Mouse (Mus musculus) induced T-regulatory cell, adult 2 months (primary cell): ENCODE measurements at regions not wholly inside any gene's neighbourhood (a gene's known extent, or its start where the extent isn't known, plus 50 kb on each side); places are given as distances from the start of the nearest gene placed in this dataset.

Experiments used
- DNase-seq: peaks from one replicate; pipeline ENCODE4 v3.0.0-alpha.2; 2012; ENCODE audit warnings: low read depth

DNA sequence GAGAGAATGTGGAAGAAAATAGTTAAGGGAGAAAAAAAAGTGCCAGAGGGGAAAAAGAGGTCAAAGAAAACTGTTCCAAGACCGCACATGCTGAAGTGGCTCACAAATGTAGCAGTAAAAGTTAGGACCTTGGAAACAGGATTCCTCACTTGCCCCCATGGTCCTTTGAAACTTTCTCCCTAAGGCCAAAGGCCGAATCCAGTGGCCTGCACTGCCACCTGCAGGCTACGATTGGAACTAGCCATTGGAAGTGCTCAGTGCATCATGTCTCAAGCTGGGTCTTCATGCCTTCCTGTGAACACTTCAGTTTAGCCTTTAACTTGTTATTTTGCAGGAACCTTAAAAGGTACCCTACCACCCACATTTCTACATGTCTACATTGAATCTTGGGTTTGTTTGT, 56.3 kb upstream of the Mctp2 start:
- DNase-seq, result peak; percentile 65

GRCm38 (mm10) chr7:72391323-72391722, 84.9 kb upstream of the Mctp2 start:
- peak; percentile 30 for DNase-seq

- DNase-seq, result peak; percentile 32
Measured at GRCm38 (mm10) chr7:72400056-72400455, 93.6 kb upstream of the Mctp2 start.

DNA sequence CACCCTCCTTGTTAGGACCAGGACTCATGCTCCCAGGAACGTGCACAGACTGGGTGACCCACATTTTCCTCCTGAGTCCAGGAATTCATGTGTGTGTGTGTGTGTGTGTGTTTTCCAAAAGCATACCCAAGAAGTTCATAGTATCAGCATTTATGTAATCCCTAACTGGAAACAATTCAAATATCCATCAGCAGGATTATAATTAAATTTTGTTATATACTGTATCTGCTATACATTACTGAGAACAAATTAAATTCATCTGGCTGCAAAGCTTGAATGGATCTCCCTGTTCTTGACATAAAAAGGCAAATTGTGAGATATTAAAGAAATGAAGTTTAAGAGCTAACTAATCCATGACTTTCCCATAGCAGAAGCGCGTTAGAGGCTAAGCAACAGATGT, 99.7 kb upstream of the Mctp2 start:
- DNase-seq, result no peak

GRCm38 (mm10) chr7:72408409-72408986, 102.1 kb upstream of the Mctp2 start:
- no peak for DNase-seq

DNA sequence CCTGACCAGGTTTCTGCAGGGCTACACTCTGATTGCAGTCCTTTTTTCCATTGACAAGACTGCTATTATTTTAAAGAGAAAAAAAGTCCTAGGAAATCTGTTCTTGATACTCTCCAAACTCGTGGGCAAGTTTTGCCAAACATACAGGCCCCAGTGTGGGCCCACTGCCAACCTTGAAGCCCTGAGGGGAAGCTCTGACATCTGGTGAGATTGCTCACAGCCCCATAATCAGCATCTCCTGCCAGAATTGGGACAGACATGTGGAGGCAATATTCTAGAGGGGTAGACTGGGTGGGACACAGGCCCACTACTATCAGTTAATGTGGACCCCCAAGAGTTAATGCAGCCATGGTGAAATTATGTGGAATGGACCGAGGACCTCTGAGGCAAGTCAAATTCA, 132.1 kb upstream of the Mctp2 start:
- DNase-seq, result no peak

DNA sequence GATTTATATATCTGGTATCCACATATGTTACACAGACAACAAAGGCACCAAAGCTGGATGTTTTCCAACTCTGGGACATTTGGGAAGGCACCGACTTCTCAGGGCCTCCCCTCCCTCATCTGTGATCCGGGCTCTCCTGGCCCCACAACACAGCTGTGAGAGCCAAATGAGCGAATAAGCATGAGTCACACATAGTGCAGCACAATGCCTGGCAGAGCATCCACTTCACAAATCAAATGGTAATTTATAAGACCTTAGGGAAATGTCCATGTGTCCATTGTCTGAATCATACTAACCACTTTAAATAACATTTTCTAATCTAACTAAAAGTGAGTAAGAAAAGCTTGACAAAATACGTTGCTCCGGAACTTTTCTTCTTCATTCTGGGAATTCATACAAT, 135.6 kb upstream of the Mctp2 start:
- no peak for DNase-seq

- DNase-seq, result no peak
Measured at GRCm38 (mm10) chr7:72444016-72444415, 137.6 kb upstream of the Mctp2 start.

GRCm38 (mm10) chr7:72444792-72445191, 138.4 kb upstream of the Mctp2 start:
- no peak for DNase-seq

- DNase-seq, result no peak
Measured at GRCm38 (mm10) chr7:72446911-72447310, 140.5 kb upstream of the Mctp2 start.

- no peak for DNase-seq
Measured at GRCm38 (mm10) chr7:72462978-72463377, 156.6 kb upstream of the Mctp2 start.

DNA sequence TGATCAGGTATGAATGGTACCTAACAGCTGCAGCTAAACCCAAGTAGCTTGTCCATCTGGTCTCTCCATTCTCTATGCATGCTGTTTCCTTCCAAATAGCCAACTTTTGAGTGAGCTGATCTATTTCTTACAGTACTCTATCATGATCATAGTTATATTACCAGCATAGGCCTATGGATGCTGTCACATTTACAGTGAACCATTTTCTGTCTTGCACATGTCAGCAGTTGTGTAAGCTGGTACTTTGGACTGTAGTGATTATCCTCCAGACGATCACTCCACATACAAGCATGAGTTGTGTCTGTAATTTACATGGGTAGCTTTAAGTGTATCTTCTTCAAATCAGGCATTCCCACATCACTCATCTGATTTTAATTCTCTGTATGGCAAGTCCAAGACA, 158.2 kb upstream of the Mctp2 start:
- no peak for DNase-seq

- DNase-seq, result no peak
Measured at GRCm38 (mm10) chr7:72469691-72470090, 163.3 kb upstream of the Mctp2 start.

DNA sequence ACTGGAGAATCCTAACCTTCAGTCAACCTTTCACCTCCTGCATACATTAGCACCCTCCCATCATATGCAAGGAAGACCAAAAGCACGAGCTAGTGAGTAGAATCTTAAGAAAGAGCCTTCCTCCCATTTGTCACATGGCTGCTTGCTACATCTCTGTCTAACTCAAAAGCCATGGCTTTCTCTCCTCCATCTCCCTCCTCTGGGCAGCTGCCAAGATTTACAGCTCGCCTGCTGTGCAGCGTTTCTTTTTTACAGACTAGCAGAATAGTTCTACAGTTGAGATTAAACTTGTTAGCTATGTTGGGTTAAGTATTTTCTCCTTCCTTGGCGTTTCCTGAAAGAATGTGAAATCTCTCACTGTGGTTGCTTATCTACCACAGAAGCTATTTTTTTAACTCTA, 168.3 kb upstream of the Mctp2 start:
- DNase-seq, result no peak

DNA sequence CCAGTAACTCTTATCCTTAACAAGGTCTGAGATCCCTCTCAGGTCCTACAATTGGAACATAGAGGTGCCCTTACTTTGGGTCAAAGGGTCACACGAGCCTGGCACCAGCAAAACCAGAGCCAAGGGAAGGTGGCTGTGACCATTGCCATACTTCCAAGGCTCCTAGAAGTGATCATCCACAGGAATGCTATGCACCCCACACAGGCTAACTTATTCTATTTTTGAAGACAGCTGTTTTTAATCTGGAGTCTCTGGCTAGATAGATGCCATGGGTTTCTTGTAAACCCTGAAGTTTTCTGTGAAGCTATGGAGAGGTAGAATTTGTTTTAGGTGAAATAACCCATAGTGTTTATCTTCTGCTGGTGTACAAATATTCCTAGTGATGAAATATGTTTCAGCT, 172.5 kb upstream of the Mctp2 start:
- no peak for DNase-seq

DNA sequence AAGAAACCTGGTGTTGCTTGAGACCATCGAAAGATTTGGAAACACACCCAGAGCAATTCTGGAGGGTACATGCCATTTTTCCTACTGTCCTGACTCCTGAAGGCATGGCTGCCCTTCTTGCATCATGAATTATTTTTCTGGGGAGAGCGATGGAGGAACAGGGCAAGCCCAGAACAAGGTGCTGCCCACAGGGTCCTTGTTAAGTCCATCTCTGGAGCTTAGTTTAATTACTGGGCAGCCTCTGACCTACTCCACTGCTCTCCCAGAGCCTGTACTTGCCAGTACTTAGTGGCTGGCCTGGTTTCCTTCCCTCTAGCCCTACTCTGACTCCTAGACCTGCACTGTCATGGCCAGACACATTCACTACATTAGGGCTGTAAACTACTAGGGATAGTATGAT, 174.9 kb upstream of the Mctp2 start:
- DNase-seq, result no peak

DNA sequence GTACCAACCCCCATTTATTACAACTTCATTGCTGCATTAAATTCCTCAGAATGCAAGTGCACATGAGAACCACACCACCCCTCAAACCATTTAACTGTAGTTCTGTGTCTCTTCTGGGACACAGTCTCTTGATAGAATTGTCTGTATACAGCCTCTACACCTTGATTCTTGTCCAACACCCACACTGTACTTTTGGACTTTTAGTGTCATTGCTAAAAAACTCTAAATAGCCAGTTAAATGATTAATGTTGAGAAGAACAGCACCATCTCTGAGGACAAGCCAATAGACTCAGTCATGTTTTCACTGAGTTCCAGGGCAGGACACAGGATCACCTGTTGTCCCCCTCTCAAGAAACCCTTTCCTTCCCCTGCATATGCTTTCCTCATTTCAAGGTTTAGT, 183.8 kb upstream of the Mctp2 start:
- DNase-seq, result no peak

DNA sequence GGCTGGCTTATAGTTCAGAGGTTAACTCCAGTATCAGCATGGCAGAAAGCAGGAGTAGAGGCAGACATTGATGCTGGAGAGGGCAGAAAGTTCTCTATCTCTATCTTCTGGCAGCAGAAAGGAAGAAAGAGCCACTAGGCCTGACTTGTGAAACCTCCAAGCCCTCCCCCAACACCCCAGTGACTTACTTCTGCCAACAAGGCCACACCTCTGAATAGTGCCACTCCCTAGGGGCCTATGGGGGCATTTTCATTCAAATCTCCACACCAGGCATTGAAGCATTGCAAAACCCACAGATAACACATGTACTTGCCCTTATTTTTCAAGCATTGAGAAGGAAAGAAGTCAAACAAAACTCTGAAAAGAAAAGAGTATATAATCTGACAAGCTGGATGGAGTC, 186.9 kb upstream of the Mctp2 start:
- no peak for DNase-seq

DNA sequence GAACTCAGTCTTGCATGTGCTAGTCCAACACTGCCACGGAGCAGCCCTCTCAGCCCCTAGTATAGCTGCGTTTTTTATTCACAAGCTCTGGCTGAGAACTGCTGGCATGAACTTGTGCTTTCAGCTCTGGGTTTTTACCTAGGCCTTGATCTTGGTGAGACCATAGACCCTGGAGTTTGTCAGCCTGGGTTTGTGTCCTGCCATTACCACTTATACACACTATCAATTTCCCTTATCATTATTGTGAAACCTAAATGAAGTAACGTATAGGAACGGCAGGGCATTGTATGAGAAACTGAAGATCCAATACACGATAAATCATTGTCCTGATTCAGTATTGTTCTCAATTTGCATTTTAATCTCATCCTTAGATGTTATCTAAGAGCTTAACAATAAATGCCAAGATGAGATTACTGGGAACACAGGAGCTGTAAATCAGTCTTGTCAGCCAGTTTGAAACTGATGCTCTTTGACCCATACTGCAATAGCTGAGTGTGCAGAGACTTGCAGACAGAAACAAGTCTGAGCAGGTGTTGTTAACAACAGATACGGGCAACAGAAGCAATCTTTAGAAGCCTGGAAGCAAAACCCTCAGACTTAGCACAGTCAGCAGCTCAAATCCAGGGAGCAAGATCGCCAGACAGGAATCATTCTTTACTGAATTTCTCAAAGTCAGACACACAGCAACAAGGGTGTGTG, 190.7 kb upstream of the Mctp2 start:
- DNase-seq, result no peak

DNA sequence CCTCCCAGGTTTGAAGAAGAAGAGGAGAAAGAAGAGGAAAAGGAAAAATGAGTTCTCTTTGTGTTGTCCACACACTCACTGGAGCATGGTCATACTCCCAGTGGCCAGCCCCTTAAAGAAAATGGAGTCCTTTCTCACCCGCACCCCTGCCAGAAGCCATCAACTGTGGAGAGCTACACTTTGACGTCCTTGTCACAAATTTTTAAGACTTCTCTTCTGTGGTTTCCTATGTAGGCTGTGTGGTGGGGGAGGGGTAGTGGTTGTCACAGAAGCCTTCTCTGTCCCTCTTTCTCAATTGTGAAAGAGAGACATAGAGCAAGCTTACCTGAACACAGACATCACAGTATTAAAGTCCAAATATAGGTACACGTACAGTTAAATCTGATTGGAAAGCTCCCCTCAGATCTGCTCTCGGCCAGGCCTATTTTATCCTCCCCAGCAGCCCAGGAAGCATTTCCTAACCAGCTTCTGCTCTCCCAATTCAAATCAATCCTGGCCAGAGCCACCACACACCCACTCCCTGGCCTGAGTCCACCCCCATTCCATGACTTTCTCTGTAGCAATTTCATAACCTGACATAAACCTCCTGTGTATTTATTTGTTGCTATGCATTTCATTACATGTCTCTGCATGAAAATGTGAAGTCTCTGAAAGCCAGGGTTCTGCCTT, 192.3 kb upstream of the Mctp2 start:
- no peak for DNase-seq

DNA sequence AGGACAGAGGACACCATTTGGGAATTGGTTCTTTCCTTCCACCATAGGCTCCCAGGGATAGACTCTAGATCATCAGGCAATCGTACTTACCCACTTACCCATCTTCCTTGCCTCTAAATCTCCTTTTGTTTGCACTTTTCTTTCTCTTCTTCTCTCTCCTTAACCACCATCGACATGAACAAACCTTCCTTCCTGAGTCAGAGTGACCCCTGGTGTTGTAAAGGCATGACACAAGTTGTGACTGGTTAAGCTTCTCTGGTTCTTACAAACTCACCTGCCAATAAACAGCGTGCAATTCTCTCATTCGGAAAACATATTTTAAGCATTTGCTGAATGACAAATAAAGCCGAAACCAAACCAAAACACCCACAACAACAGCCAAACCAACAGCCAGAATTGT, 193.4 kb upstream of the Mctp2 start:
- no peak for DNase-seq

DNA sequence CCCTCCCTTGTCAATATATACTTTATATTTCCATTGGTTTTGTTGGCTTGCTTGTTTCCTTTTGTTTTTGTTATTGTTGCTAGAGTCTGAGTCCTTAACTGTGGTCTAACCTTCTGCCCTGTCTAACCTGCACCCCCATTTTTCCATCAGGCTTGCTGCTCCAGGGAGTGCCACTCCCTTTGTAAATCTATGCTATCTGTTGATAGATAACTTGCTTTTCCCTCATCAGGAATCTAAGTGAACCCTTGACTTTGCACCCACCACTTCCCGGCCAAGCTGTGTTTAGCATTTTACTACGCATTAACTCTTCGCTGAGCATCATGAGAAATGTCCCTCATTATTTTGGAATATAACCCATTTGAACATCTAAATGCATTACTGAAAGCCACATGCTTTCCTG, 193.8 kb upstream of the Mctp2 start:
- DNase-seq, result no peak

DNA sequence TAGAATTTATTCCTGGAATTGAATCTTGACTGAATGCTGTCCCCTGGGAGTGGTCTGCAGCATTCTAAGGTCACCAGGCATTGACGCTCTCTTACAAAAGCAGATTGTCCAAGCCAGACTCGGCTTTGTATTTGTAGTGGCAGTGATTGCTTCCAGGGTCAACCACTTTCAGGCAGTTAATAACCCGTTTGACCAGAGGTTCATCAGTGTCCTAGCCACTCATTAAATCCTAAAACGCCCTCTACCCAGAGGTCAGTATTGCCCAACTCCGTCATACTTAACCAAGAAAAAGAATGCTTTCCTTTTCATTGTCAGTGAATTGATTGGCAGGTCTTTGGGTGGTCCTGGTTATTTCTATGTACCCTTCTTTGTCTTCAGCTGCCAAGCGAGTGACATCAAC, 194.6 kb upstream of the Mctp2 start:
- no peak for DNase-seq

DNA sequence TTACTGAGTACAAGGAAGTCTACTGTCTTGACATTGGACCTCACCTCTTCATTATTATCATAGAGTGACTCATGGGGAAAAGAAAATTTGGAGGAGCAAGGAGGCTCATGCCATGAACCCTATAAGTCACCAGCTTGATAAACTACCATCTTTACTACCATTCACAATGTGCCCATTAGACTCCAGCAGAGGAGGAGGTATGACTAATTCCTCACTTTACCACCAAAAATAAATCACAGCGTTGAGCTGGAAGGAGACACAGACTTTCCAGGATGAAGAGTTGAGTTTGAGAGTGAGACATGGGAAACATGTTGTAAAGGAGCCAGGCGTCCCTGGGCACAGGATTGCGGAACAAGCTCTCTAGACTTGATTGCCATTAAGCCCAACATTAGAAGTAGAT, 195.0 kb upstream of the Mctp2 start:
- no peak for DNase-seq
